ENCODE assay signal across 10 mouse cellular contexts in genomic region chrX:36830271-36830670, GRCm38 (mm10). TPM values are rescaled to one million over a fixed set of nuclear protein-coding genes. Genes with fewer than 3 reads are reported as not detected.
DNase-seq lines count a peak whose midpoint lies in the region; ATAC-seq and TF ChIP-seq lines count a peak whose summit lies in the region.
"Had no signal": no experiment of that assay in that cellular context is flagged by ENCODE, and none has a peak within 500 bp of the region (broad histone marks: within the 10 kb centered on the region; RNA-seq: fewer than 3 reads in every experiment).

No protein-coding gene starts in this region.

- WGBS in cerebellum, adult 2 months = 16% methylated on average over 5 of the region's 5 CpGs

- no peak overlapping the region for H3K4me3 ChIP-seq in cerebellum, adult 2 months (replicated peaks; ENCODE audit: insufficient read depth, low read depth, low read length)
- H3K4me3 ChIP-seq: embryonic facial prominence, embryonic 12.5 days; liver, embryonic 15.5 days had no signal

- peak; percentile 28; the same call in 1 of the 2 replicates for TF ChIP-seq CTCF in cerebellum, adult 2 months (IDR thresholded peaks at IDR 0.05; ENCODE audit: borderline replicate concordance, insufficient read depth, low read depth, low read length)

- peak; percentile 43 to 46 for DNase-seq in cerebellum, adult 2 months
- no peak for DNase-seq in cerebellum, adult 11 months
- DNase-seq in testis, postnatal 10 days (ENCODE audit: low spot score) = peak; percentile 58
- DNase-seq in testis, postnatal 14 days (ENCODE audit: low spot score) = no peak
- DNase-seq in heart, postnatal 10 days = peak; percentile 70 to 73
- DNase-seq in lung, postnatal 25 days (ENCODE audit: low spot score) = peak; percentile 53
- DNase-seq in natural killer cell, adult 2 months (ENCODE audit: low spot score in 2 of 2) = no peak

- ATAC-seq in CD4-positive, CD25-positive, alpha-beta regulatory T cell, adult 4 months = no peak

- no peaks in the 10 kb centered on the region for H3K27me3 ChIP-seq in cerebellum, adult 2 months (ENCODE audit: control insufficient read depth, insufficient read depth, low read length)
- H3K27me3 ChIP-seq: embryonic facial prominence, embryonic 12.5 days; liver, embryonic 15.5 days had no signal

- no peak overlapping the region for H3K27ac ChIP-seq in cerebellum, adult 2 months (ENCODE audit: insufficient read depth, low read length)
- H3K27ac ChIP-seq: embryonic facial prominence, embryonic 12.5 days; liver, embryonic 15.5 days had no signal

- intact Hi-C loops in heart, postnatal 10 days (cut with DNase I) = loop anchor here (5.0 kb wide), 1 partner anchor 192 kb away; no protein-coding TSS in a partner anchor

- H3K4me1 ChIP-seq in cerebellum, adult 2 months (ENCODE audit: control insufficient read depth, insufficient read depth, low read length) = no peaks in the 10 kb centered on the region
- H3K4me1 ChIP-seq: embryonic facial prominence, embryonic 12.5 days; liver, embryonic 15.5 days had no signal

- no peak for TF ChIP-seq POLR2A in cerebellum, adult 2 months (IDR thresholded peaks at IDR 0.05; ENCODE audit: borderline replicate concordance, insufficient read depth, low read length)

RNA-seq across cellular contexts. Expression of gene Slc25a5, which starts 34.8 kb away (rescaled TPM):
- polyA plus RNA-seq in cerebellum, adult 2 months (2012; rRNA removed) = 684 and 752 TPM in 2 replicates
- 100 to 1,000 TPM; 708 to 807 TPM for total RNA-seq in heart, postnatal 10 days (2021)
- polyA plus RNA-seq in CD4-positive, CD25-positive, alpha-beta regulatory T cell, adult 4 months (2017; shearing (Covaris generic)) = 1,000 to 10,000 TPM; 1,213 to 1,312 TPM

RNA-seq across cellular contexts. Expression of gene Ube2a, which starts 43.4 kb away (rescaled TPM):
- polyA plus RNA-seq in cerebellum, adult 2 months (2012; rRNA removed) = 39.8 and 41.1 TPM in 2 replicates
- total RNA-seq in heart, postnatal 10 days (2021) = 10 to 100 TPM; 74.7 to 76.4 TPM
- 100 to 1,000 TPM; 110 to 131 TPM for polyA plus RNA-seq in CD4-positive, CD25-positive, alpha-beta regulatory T cell, adult 4 months (2017; shearing (Covaris generic))

RNA-seq across cellular contexts. Expression of gene C330007P06Rik, which starts 43.6 kb away (rescaled TPM):
- 28.8 and 30.2 TPM in 2 replicates for polyA plus RNA-seq in cerebellum, adult 2 months (2012; rRNA removed)
- total RNA-seq in heart, postnatal 10 days (2021) = 10 to 100 TPM; 19.2 to 22.3 TPM
- 10 to 100 TPM; 26.8 to 28.7 TPM for polyA plus RNA-seq in CD4-positive, CD25-positive, alpha-beta regulatory T cell, adult 4 months (2017; shearing (Covaris generic))

Comparison
In these comparisons a context has a peak if more than half of its experiments do, and no peak if none do; other contexts are left out.
1. DNase-seq: peak in cerebellum, adult 2 months (2 of 2), testis, postnatal 10 days (single experiment), heart, postnatal 10 days (2 of 2) and lung, postnatal 25 days (single experiment); none in cerebellum, adult 11 months (single experiment), testis, postnatal 14 days (single experiment) and natural killer cell, adult 2 months (0 of 2).